Mouse (Mus musculus): Measurements from ENCODE around the gene Scp2. TPM values are rescaled to one million over a fixed set of nuclear protein-coding genes. Genes with fewer than 3 reads are reported as not detected.

The Scp2 gene
- polyA plus RNA-seq, 1 experiment from 2014 or later, result 943 TPM

DNA sequence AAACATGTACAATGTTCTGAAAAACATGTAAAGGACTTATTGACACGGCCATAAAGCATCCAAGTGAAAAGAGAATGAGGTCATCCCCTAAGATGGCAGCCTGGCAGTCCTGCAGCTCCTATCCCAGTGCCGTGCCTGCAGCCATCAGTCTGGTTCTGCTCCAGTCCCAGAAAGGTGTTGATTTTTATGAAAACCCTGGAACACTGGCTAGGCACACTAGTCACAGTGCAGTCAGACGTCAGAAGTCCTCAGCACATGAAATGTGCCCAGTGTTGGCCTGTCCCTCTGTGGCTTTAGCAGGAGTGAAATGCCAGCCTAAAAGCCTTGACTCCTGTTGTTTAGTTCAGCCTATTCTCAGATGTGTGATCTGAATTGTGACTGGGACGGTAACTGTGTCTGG, 84.0 kb downstream of the Scp2 start:
- Histone ChIP-seq H3K4me1 (replicated peaks; ENCODE audit: control insufficient read depth, insufficient read depth, low read length) (0 out of 2 replicates have a peak, but pooled peaks cover 6% of the 10 kb centered on the region), H3K4me2 (replicated peaks; ENCODE audit: low read depth) (no peak overlapping the region), H3K36me3 (ENCODE audit: control insufficient read depth, insufficient read depth) (peaks cover 50% of the 10 kb centered on the region), H3K27me3 (replicated peaks; ENCODE audit: control insufficient read depth, insufficient read depth, low read length) (no peaks in the 10 kb centered on the region), H3K9me3 (ENCODE audit: control insufficient read depth) (no peaks in the 10 kb centered on the region), H3K27ac (ENCODE audit: low read depth, low read length) (no peak overlapping the region), H3K9ac (ENCODE audit: low read depth, low read length) (no peak overlapping the region), H3K4me3 (ENCODE audit: low read depth, low read length) (no peak overlapping the region)
- TF ChIP-seq CTCF (IDR thresholded peaks at IDR 0.05; ENCODE audit: low read depth), result no peak
- ATAC-seq, result no peak
- 84% methylated on average over 4 of the region's 4 CpGs for WGBS

DNA sequence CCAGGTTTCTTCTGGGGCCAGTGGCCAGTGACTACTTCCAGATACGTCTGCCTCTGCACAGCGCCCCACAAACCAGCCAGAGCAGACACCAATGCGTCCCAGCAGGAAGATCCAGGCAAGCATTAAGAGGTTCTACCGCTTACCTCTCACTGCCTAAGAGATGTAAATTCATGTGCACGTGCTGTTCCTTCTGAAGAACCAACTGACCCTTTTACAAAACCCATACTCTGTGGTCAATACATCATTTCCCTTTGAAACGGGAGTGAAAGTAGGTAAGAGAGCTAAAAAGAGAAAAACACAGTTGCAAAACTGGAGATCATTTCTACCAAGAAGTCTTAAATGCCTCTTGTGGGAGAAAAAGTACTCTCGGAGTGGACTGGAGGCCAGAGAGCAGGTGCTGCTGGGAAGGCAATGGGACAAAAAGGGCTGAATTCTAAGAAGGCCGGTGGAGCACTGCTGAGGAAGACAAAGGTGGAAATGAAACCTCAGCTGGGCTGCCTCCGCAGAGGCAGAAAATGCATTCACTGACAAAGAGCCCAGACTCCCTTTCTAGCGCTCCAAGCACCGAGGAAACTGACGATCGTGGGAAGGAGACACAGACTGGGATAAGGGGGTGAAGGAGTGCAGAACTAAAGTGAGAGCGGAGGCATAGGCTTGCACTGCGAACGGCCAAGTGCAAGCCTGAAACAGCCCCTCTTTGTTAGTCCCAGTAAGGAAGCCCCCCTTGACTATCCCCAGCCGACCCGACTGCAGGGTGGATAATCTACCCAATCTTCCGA, 85.0 kb downstream of the Scp2 start:
- ATAC-seq, result no peak
- Histone ChIP-seq H3K4me3 (ENCODE audit: low read depth, low read length) (no peak overlapping the region), H3K4me2 (replicated peaks; ENCODE audit: low read depth) (no peak overlapping the region), H3K9me3 (ENCODE audit: control insufficient read depth) (no peaks in the 10 kb centered on the region), H3K36me3 (ENCODE audit: control insufficient read depth, insufficient read depth) (peaks cover 55% of the 10 kb centered on the region), H3K9ac (ENCODE audit: low read depth, low read length) (no peak overlapping the region), H3K27ac (ENCODE audit: low read depth, low read length) (no peak overlapping the region), H3K4me1 (replicated peaks; ENCODE audit: control insufficient read depth, insufficient read depth, low read length) (0 out of 2 replicates have a peak, but pooled peaks cover 6% of the 10 kb centered on the region), H3K27me3 (replicated peaks; ENCODE audit: control insufficient read depth, insufficient read depth, low read length) (no peaks in the 10 kb centered on the region)
- no peak for TF ChIP-seq CTCF (IDR thresholded peaks at IDR 0.05; ENCODE audit: low read depth)
- WGBS, result 87% methylated on average over 19 of the region's 19 CpGs

DNA sequence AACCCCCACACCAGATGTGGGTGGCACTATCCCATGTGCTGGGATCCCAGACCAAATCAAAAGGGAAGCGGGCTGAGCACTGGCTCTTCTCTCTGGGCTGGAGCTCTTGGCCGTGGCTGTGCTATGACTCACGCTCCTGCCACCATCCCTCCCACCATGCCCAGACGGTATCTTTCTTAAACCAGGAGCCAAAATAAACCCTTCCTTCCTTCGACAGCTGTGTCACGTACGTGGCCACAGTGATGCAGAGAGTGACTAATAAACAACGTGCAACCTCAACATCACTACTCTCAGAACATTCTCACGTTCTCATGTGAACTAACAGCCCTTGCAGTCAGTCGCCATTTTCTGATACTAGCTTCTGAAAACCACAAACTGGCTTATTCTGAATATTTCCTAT, 86.6 kb downstream of the Scp2 start:
- TF ChIP-seq CTCF (IDR thresholded peaks at IDR 0.05; ENCODE audit: low read depth), result no peak
- Histone ChIP-seq H3K4me2 (replicated peaks; ENCODE audit: low read depth) (no peak overlapping the region), H3K9me3 (ENCODE audit: control insufficient read depth) (no peaks in the 10 kb centered on the region), H3K9ac (ENCODE audit: low read depth, low read length) (no peak overlapping the region), H3K4me3 (ENCODE audit: low read depth, low read length) (no peak overlapping the region), H3K36me3 (ENCODE audit: control insufficient read depth, insufficient read depth) (peaks cover 69% of the 10 kb centered on the region), H3K27ac (ENCODE audit: low read depth, low read length) (no peak overlapping the region), H3K4me1 (replicated peaks; ENCODE audit: control insufficient read depth, insufficient read depth, low read length) (no peaks in the 10 kb centered on the region), H3K27me3 (replicated peaks; ENCODE audit: control insufficient read depth, insufficient read depth, low read length) (no peaks in the 10 kb centered on the region)
- no peak for ATAC-seq
- WGBS, result 70% methylated on average over 10 of the region's 10 CpGs

DNA sequence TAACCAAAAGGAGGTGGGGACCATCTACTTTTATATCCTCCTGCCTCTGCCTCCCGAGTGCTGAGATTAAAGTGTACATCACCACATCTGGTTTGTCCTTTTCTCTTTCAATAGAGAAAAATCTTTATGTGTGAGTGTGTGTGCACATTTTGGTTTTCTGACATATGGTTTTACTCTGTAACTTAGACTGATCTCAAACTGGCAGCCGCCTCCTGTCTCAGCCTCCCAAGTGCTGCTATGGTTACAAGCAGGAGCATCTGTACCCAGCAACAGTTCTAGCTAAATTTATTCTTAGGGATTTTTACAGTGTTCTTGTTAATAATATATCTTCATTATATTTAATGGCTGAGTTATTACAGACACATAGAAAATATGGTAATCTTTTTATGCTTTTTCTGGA, 87.6 kb downstream of the Scp2 start:
- TF ChIP-seq CTCF (IDR thresholded peaks at IDR 0.05; ENCODE audit: low read depth), result no peak
- Histone ChIP-seq H3K4me2 (replicated peaks; ENCODE audit: low read depth) (no peak overlapping the region), H3K36me3 (ENCODE audit: control insufficient read depth, insufficient read depth) (peaks cover 73% of the 10 kb centered on the region), H3K27me3 (replicated peaks; ENCODE audit: control insufficient read depth, insufficient read depth, low read length) (no peaks in the 10 kb centered on the region), H3K9ac (ENCODE audit: low read depth, low read length) (no peak overlapping the region), H3K9me3 (ENCODE audit: control insufficient read depth) (no peaks in the 10 kb centered on the region), H3K4me1 (replicated peaks; ENCODE audit: control insufficient read depth, insufficient read depth, low read length) (no peaks in the 10 kb centered on the region), H3K27ac (ENCODE audit: low read depth, low read length) (no peak overlapping the region), H3K4me3 (ENCODE audit: low read depth, low read length) (no peak overlapping the region)
- no peak for ATAC-seq
- 95% methylated on average over 2 of the region's 2 CpGs for WGBS

DNA sequence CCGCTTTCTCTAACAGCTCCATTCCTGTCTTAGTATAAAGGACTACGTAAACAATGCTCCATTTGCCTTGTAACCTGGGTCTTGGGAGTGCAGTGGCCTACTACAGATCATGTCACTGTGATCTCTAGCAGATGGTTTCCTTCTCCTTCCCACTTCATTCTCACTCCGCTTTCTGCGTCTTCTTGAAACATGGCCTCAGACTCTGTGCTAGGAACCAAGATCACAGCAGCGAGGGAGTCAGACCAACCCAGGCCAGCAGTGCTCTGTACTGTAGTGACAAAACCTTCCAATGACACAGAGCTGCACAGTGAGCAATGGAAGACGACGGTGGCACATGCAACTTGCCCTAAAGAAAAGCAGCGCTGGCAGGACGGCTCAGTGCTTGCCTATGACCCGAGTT, 88.9 kb downstream of the Scp2 start:
- no peak overlapping the region for H3K9ac ChIP-seq (ENCODE audit: low read depth, low read length)
- peaks cover 72% of the 10 kb centered on the region for H3K36me3 ChIP-seq (ENCODE audit: control insufficient read depth, insufficient read depth)
- ATAC-seq, result no peak
- TF ChIP-seq CTCF (IDR thresholded peaks at IDR 0.05; ENCODE audit: low read depth), result no peak
- no peak overlapping the region for H3K4me3 ChIP-seq (ENCODE audit: low read depth, low read length)
- no peak overlapping the region for H3K27ac ChIP-seq (ENCODE audit: low read depth, low read length)
- H3K4me2 ChIP-seq (replicated peaks; ENCODE audit: low read depth), result no peak overlapping the region
- H3K4me1 ChIP-seq (replicated peaks; ENCODE audit: control insufficient read depth, insufficient read depth, low read length), result no peaks in the 10 kb centered on the region
- H3K9me3 ChIP-seq (ENCODE audit: control insufficient read depth), result no peaks in the 10 kb centered on the region
- no peaks in the 10 kb centered on the region for H3K27me3 ChIP-seq (replicated peaks; ENCODE audit: control insufficient read depth, insufficient read depth, low read length)
- WGBS, result 87% methylated on average over 10 of the region's 10 CpGs

DNA sequence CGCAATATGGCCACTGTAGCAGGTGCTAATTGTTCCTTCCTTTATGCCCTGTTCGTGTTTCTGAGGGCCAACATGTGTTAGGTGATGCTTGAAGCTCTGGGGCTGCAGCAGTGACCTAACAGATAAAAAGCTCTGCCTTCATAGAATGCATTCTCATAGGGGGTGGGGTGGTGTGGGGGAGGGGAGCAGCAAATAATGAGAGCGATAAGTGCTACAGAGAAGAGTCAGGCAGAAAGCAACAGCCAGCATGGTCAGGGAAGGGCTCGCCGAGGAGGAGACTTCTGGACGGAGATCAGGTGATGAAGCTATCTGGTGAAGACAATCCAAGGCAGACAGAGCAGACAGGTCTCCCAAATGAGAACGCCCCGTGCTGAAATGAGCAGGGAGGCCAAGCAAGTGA, 92.1 kb downstream of the Scp2 start:
- H3K36me3 ChIP-seq (ENCODE audit: control insufficient read depth, insufficient read depth), result peaks cover 77% of the 10 kb centered on the region
- ATAC-seq, result no peak

More for the DNA sequence above, 92.1 kb downstream of the Scp2 start:
- Histone ChIP-seq H3K9ac (ENCODE audit: low read depth, low read length) (no peak overlapping the region), H3K27ac (ENCODE audit: low read depth, low read length) (no peak overlapping the region), H3K4me3 (ENCODE audit: low read depth, low read length) (no peak overlapping the region), H3K27me3 (replicated peaks; ENCODE audit: control insufficient read depth, insufficient read depth, low read length) (no peaks in the 10 kb centered on the region), H3K4me1 (replicated peaks; ENCODE audit: control insufficient read depth, insufficient read depth, low read length) (no peaks in the 10 kb centered on the region), H3K4me2 (replicated peaks; ENCODE audit: low read depth) (no peak overlapping the region), H3K9me3 (ENCODE audit: control insufficient read depth) (no peaks in the 10 kb centered on the region)
- no peak for TF ChIP-seq CTCF (IDR thresholded peaks at IDR 0.05; ENCODE audit: low read depth)
- 75% methylated on average over 8 of the region's 8 CpGs for WGBS

Data from intestine, postnatal 0 days (tissue).